Mouse (Mus musculus): Measurements from ENCODE around the gene Prss46. TPM values are rescaled to one million over a fixed set of nuclear protein-coding genes. Genes with fewer than 3 reads are reported as not detected.

Gene Prss46
- polyA plus RNA-seq, 1 experiment from 2014 or later = not detected

- WGBS = 12% methylated on average over 40 of the region's 40 CpGs
- DNase-seq (ENCODE audit: low spot score) = no peak
- Histone ChIP-seq H3K36me3 (no peaks in the 10 kb centered on the region), H3K27me3 (ENCODE audit: insufficient read depth, poor library complexity, severe bottlenecking) (peaks cover 71% of the 10 kb centered on the region), H3K4me1 (peaks cover 21% of the 10 kb centered on the region), H3K9me3 (no peaks in the 10 kb centered on the region), H3K4me3 (peak overlapping the region; percentile 50), H3K27ac (peak overlapping the region; percentile 2; the same call in 1 of the 2 replicates)
These were observed 29.7 kb downstream of the Prss46 start for GRCm38 (mm10) chr9:110873681-110874659.

GRCm38 (mm10) chr9:110874660-110875191, 30.4 kb downstream of the Prss46 start:
- no peaks in the 10 kb centered on the region for H3K36me3 ChIP-seq
- no peak overlapping the region for H3K4me3 ChIP-seq
- no peaks in the 10 kb centered on the region for H3K9me3 ChIP-seq
- no peak overlapping the region for H3K27ac ChIP-seq
- peaks cover 26% of the 10 kb centered on the region for H3K4me1 ChIP-seq
- H3K27me3 ChIP-seq (ENCODE audit: insufficient read depth, poor library complexity, severe bottlenecking) = peaks cover 74% of the 10 kb centered on the region
- no peak for DNase-seq (ENCODE audit: low spot score)
- 18% methylated on average over 3 of the region's 3 CpGs for WGBS

- peaks cover 76% of the 10 kb centered on the region for H3K27me3 ChIP-seq (ENCODE audit: insufficient read depth, poor library complexity, severe bottlenecking)
These were observed 31.0 kb downstream of the Prss46 start for GRCm38 (mm10) chr9:110875288-110875695.

DNA sequence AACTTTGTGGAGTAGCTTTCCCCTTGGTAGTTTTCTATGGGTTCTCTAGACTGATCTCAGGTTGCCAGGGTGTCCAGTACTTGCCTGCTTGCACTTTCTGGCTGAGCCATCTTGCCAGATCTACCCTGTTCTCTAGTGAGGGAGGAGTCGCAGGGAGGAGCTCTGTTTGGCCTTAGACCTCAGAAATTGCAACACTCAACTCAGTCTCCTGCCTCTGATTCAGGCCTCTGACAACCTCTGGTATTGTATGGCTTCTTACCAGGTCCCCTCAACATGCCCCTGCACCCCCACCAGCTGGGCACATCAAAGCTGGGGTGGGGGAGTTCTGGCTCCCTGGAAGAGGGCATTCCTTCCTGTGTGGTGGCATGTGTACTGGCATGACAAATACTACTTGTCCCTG, 33.0 kb downstream of the Prss46 start:
- H3K27me3 ChIP-seq (ENCODE audit: insufficient read depth, poor library complexity, severe bottlenecking) = peaks cover 84% of the 10 kb centered on the region
- WGBS = 85% methylated on average over 1 of the region's 1 CpGs
- no peak overlapping the region for H3K27ac ChIP-seq

More at GRCm38 (mm10) chr9:110875288-110875695, 31.0 kb downstream of the Prss46 start:
- no peak for DNase-seq (ENCODE audit: low spot score)
- Histone ChIP-seq H3K9me3 (no peaks in the 10 kb centered on the region), H3K36me3 (no peaks in the 10 kb centered on the region), H3K27ac (no peak overlapping the region), H3K4me3 (no peak overlapping the region), H3K4me1 (peaks cover 32% of the 10 kb centered on the region)
- 36% methylated on average over 4 of the region's 6 CpGs for WGBS

DNA sequence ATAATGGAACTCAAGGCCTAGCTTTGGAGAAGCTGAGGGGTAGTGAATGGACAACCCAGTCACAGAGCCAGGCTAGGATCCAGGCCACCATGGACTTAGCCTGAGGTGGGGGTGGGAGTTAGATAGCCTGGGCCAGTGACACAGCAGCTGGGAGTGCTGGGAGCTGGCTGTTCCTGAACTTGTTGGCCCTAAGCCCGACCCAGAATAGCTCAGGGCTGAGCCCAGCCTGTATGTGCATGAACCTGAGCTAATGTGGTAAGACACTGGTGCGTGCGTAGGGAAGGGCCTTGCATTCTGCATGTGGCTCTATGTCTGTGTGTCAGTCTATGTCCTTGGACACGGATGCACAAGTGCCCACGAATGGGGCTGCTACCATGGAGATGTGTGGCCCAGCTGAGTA, 33.6 kb downstream of the Prss46 start:
- H3K27ac ChIP-seq = no peak overlapping the region
- no peaks in the 10 kb centered on the region for H3K36me3 ChIP-seq
- H3K4me1 ChIP-seq = peaks cover 40% of the 10 kb centered on the region
- H3K4me3 ChIP-seq = no peak overlapping the region
- 75% methylated on average over 5 of the region's 5 CpGs for WGBS
- no peak for DNase-seq (ENCODE audit: low spot score)
- H3K27me3 ChIP-seq (ENCODE audit: insufficient read depth, poor library complexity, severe bottlenecking) = peaks cover 81% of the 10 kb centered on the region
- H3K9me3 ChIP-seq = no peaks in the 10 kb centered on the region

More for the DNA sequence above, 33.0 kb downstream of the Prss46 start:
- no peaks in the 10 kb centered on the region for H3K9me3 ChIP-seq
- H3K36me3 ChIP-seq = no peaks in the 10 kb centered on the region
- DNase-seq (ENCODE audit: low spot score) = no peak
- H3K4me1 ChIP-seq = peaks cover 40% of the 10 kb centered on the region
- H3K4me3 ChIP-seq = no peak overlapping the region

DNA sequence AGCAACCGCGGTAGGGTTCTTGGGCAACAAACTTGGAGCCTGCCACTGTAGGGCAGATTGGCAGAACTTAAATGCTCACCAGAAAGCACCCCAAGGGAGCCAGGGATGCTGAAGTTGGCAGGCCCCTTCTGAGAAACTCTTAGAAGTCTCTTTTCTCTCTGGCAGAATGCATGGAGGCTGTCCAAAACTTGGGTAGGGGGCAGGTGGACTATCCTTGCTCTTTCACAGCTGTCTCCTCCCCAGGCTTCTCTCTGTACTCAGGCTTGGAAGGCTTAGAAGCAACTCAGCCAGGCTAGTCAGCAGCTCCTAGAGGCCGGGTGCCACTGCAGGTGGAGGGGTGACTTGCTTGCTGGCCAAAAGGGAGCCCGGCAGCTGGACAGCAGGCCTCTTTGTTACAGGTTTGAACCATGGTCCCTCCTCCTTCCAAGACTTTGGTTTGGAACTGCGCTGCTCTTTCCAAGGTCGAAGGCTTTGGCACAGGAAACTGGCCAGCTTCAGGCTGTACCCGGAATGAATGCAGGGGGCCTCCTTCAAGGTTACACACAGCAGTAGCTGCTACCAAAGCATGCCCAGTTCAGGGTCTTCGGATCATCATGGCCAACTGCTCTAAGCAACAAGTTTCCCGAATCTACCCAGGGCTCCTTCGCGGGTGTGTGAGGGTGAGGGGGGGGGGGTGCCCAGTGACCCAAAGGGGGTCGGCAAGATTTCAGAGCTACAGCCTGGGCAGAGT, 35.0 kb downstream of the Prss46 start, which contains the start of gene Als2cl:
TSS of gene Als2cl (plus strand) at position 680 of the 730 bp plus-strand sequence.
- Histone ChIP-seq H3K27ac (peak within 1 kb of the TSS; percentile 77), H3K36me3 (no peaks in the 10 kb centered on the region), H3K4me1 (peaks cover 30% of the 10 kb centered on the region), H3K27me3 (ENCODE audit: insufficient read depth, poor library complexity, severe bottlenecking) (peaks cover 68% of the 10 kb centered on the region), H3K9me3 (no peaks in the 10 kb centered on the region), H3K4me3 (peak within 1 kb of the TSS; percentile 73)
- 13% methylated on average over 12 of the region's 12 CpGs for WGBS
- no peak for DNase-seq (ENCODE audit: low spot score)

GRCm38 (mm10) chr9:110879998-110880561, 35.8 kb downstream of the Prss46 start, which contains the start of gene Tmie:
Tmie (minus strand) TSS chr9:110880113.
- H3K27ac ChIP-seq = peak within 1 kb of the TSS; percentile 77

DNA sequence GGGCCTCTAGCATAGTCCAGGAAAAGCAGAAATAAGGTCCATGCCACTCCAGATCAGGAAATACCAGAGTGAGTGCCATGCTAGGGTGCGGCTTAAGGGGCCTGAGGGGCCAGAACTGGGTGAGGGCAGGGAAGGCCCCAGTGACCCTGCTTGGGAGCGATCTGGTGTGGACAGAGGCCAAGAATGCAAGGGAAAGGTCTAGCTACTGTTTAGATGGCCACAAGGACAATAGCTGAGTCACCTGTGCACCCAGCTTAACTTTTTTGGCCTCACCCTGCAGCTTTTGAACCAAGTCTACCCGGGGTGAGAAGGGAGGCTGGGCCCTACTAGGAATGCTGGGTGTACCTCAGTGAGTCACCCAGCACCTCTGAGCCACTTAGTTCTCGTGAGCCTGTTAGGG, 36.5 kb downstream of the Prss46 start:
- H3K36me3 ChIP-seq = no peaks in the 10 kb centered on the region
- H3K9me3 ChIP-seq = no peaks in the 10 kb centered on the region
- H3K27me3 ChIP-seq (ENCODE audit: insufficient read depth, poor library complexity, severe bottlenecking) = peaks cover 66% of the 10 kb centered on the region
- peak overlapping the region; percentile 77 for H3K27ac ChIP-seq
- 64% methylated on average over 4 of the region's 4 CpGs for WGBS
- peaks cover 18% of the 10 kb centered on the region for H3K4me1 ChIP-seq
- DNase-seq (ENCODE audit: low spot score) = no peak
- peak overlapping the region; percentile 73 for H3K4me3 ChIP-seq

More at GRCm38 (mm10) chr9:110879998-110880561, 35.8 kb downstream of the Prss46 start, which contains the start of gene Tmie:
- under 1% methylated on average over 57 of the region's 57 CpGs for WGBS
- DNase-seq (ENCODE audit: low spot score) = no peak
- H3K36me3 ChIP-seq = no peaks in the 10 kb centered on the region
- H3K4me3 ChIP-seq = peak within 1 kb of the TSS; percentile 73
- no peaks in the 10 kb centered on the region for H3K9me3 ChIP-seq
- H3K27me3 ChIP-seq (ENCODE audit: insufficient read depth, poor library complexity, severe bottlenecking) = peaks cover 68% of the 10 kb centered on the region
- peaks cover 23% of the 10 kb centered on the region for H3K4me1 ChIP-seq

DNA sequence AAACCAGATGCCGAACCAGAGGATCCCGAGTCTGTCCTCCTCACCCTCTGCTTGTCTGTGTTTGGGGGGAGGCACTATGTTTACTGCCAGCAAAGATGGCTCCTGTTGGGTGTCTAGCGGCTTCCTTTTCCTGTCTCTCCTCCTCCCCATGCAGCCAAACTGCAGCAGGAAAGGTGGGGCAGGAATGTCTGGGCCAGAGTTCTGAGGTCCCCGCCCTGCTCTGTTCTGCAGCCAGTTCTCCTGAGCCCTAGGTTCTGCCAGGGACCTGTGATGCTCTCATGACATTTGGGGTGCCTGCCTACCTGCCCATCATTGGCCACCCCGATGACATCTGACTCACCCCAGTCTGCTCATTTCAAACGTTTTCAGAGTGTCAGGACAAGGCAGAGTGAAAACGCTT, 37.6 kb downstream of the Prss46 start:
- Histone ChIP-seq H3K27me3 (ENCODE audit: insufficient read depth, poor library complexity, severe bottlenecking) (peaks cover 78% of the 10 kb centered on the region), H3K4me3 (no peak overlapping the region), H3K27ac (no peak overlapping the region), H3K9me3 (no peaks in the 10 kb centered on the region), H3K4me1 (peaks cover 23% of the 10 kb centered on the region), H3K36me3 (no peaks in the 10 kb centered on the region)
- 66% methylated on average over 7 of the region's 7 CpGs for WGBS
- no peak for DNase-seq (ENCODE audit: low spot score)

- Histone ChIP-seq H3K4me3 (no peak overlapping the region), H3K27ac (no peak overlapping the region), H3K4me1 (peaks cover 31% of the 10 kb centered on the region), H3K36me3 (no peaks in the 10 kb centered on the region), H3K9me3 (no peaks in the 10 kb centered on the region), H3K27me3 (ENCODE audit: insufficient read depth, poor library complexity, severe bottlenecking) (peaks cover 50% of the 10 kb centered on the region)
- DNase-seq (ENCODE audit: low spot score) = no peak
- WGBS = 58% methylated on average over 9 of the region's 9 CpGs
These were observed 43.3 kb downstream of the Prss46 start for GRCm38 (mm10) chr9:110887388-110888303.

DNA sequence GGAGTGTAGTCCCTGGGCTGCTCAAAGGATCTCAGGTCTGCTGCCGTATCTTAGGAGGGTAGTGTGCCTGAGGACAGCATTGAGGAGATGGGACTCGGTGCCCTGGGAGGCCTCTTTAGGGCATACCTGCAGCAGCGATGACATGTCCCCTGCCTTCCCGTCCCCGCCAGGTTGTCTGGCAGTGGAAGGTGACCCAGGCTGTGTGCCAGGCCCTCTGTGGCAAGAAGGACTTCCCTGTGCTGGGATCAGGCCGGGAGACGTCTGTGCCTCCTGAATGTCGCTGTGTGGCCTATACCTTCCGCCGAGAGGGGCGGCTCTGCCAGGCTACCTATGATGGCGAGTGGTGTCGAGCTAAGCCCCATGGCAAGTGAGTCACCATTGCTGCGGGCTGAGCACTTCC, 44.6 kb downstream of the Prss46 start:
- 86% methylated on average over 14 of the region's 14 CpGs for WGBS
- Histone ChIP-seq H3K36me3 (no peaks in the 10 kb centered on the region), H3K9me3 (no peaks in the 10 kb centered on the region)

More for the DNA sequence above, 44.6 kb downstream of the Prss46 start:
- H3K4me1 ChIP-seq = peaks cover 38% of the 10 kb centered on the region
- no peak overlapping the region for H3K27ac ChIP-seq
- no peak for DNase-seq (ENCODE audit: low spot score)
- no peak overlapping the region for H3K4me3 ChIP-seq
- H3K27me3 ChIP-seq (ENCODE audit: insufficient read depth, poor library complexity, severe bottlenecking) = peaks cover 59% of the 10 kb centered on the region
